Mouse (Mus musculus) midbrain, embryonic 11.5 days (tissue): ENCODE measurements around the gene 1700034J05Rik. TPM values are rescaled to one million over a fixed set of nuclear protein-coding genes. Genes with fewer than 3 reads are reported as not detected.

Experiments
- ATAC-seq: fragments of 200-750 bp; cut with Nextera tagmentation; 2 replicates; pipeline ENCODE4 v1.8.0; 2017; ENCODE audit warnings: moderate TSS enrichment, moderate library complexity; ENCODE audit not compliant: low FRiP score
- DNase-seq: peaks from one replicate; pipeline ENCODE4 v3.0.0; 2015; ENCODE audit warnings: low spot score; ENCODE audit errors: missing footprints
- H3K27ac ChIP-seq: fragments of 300-500 bp; sonication (generic); 2 replicates; pipeline ENCODE4 v1.5.1; 2014; ENCODE audit warnings: low read depth, low read length
- H3K27me3 ChIP-seq: fragments of 300-500 bp; sonication (generic); 2 replicates; pipeline ENCODE4 v1.6.1; 2014; ENCODE audit warnings: mild to moderate bottlenecking, low read length, moderate library complexity, mixed read lengths; ENCODE audit not compliant: control insufficient read depth, insufficient read depth
- H3K36me3 ChIP-seq: fragments of 300-500 bp; sonication (generic); 2 replicates; pipeline ENCODE4 v1.6.1; 2014; ENCODE audit warnings: mild to moderate bottlenecking, low read length, moderate library complexity, mixed read lengths; ENCODE audit not compliant: control insufficient read depth, insufficient read depth
- H3K4me1 ChIP-seq: fragments of 300-500 bp; sonication (generic); 2 replicates; pipeline ENCODE4 v1.6.1; 2014; ENCODE audit warnings: low read length; ENCODE audit not compliant: control insufficient read depth, insufficient read depth
- H3K4me2 ChIP-seq: fragments of 300-500 bp; sonication (generic); 2 replicates; pipeline ENCODE4 v1.6.1; 2014; ENCODE audit warnings: mild to moderate bottlenecking, moderate library complexity
- H3K4me3 ChIP-seq: fragments of 300-500 bp; sonication (generic); 2 replicates; pipeline ENCODE4 v1.5.1; 2014; ENCODE audit warnings: low read depth, low read length
- H3K9ac ChIP-seq: fragments of 300-500 bp; sonication (generic); 2 replicates; pipeline ENCODE4 v1.6.1; 2014; ENCODE audit warnings: low read length
- H3K9me3 ChIP-seq: fragments of 300-500 bp; sonication (generic); 2 replicates; pipeline ENCODE4 v1.6.1; 2016; ENCODE audit warnings: low read length; ENCODE audit not compliant: control insufficient read depth
- WGBS: fragments of 180-500 bp; shearing (Covaris S2); extraction: QIAGEN DNeasy Blood & Tissue Kit; methylation state at CpG from one replicate; pipeline ENCODE4 v1.1.7; 2014; 5-methylcytosine and 5-hydroxymethylcytosine counted together
- polyA plus RNA-seq: library from polyadenylated mRNA; unstranded; fragments of >200 nt; fragmentation: Nextera tagmentation; extraction: Ambion mirVana; gene quantifications from 2 replicates; pipeline ENCODE4 v1.2.1, GENCODE M21; 2014

The 1700034J05Rik gene
- polyA plus RNA-seq = 0.11 and 0.18 TPM in 2 replicates

- no peaks in the 10 kb centered on the region for H3K36me3 ChIP-seq
- ATAC-seq (no peak), DNase-seq (no peak)
- H3K9me3 ChIP-seq = no peaks in the 10 kb centered on the region
- H3K4me1 ChIP-seq = peaks cover 9% of the 10 kb centered on the region
- no peak within 1 kb of the TSS for H3K9ac ChIP-seq
- no peak within 1 kb of the TSS for H3K27ac ChIP-seq
- no peak within 1 kb of the TSS for H3K4me2 ChIP-seq
- WGBS = 82% methylated on average over 1 of the region's 1 CpGs
- no peak within 1 kb of the TSS for H3K4me3 ChIP-seq
- H3K27me3 ChIP-seq = no peaks in the 10 kb centered on the region
These were observed at the start of gene 1700034J05Rik for GRCm38 (mm10) chr6:146954258-146954657. TSS of gene 1700034J05Rik (minus strand) at chr6:146954422.

GRCm38 (mm10) chr6:146999755-147000154 lies 45.5 kb upstream of the 1700034J05Rik start:
- WGBS = 85% methylated on average over 2 of the region's 2 CpGs

GRCm38 (mm10) chr6:146999302-146999701 lies 45.1 kb upstream of the 1700034J05Rik start:
- Histone ChIP-seq H3K27ac (no peak overlapping the region), H3K9me3 (no peaks in the 10 kb centered on the region), H3K27me3 (no peaks in the 10 kb centered on the region), H3K9ac (no peak overlapping the region), H3K4me2 (no peak overlapping the region), H3K4me1 (no peaks in the 10 kb centered on the region), H3K36me3 (no peaks in the 10 kb centered on the region), H3K4me3 (no peak overlapping the region)
- ATAC-seq = no peak
- peak; percentile 39 for DNase-seq
- 89% methylated on average over 9 of the region's 9 CpGs for WGBS

More at GRCm38 (mm10) chr6:146999755-147000154, 45.5 kb upstream of the 1700034J05Rik start:
- Histone ChIP-seq H3K9ac (no peak overlapping the region), H3K4me2 (no peak overlapping the region), H3K9me3 (no peaks in the 10 kb centered on the region), H3K36me3 (no peaks in the 10 kb centered on the region), H3K4me1 (no peaks in the 10 kb centered on the region), H3K27ac (no peak overlapping the region), H3K4me3 (no peak overlapping the region), H3K27me3 (no peaks in the 10 kb centered on the region)
- no peak for ATAC-seq
- no peak for DNase-seq

- WGBS = 93% methylated on average over 4 of the region's 4 CpGs
- Histone ChIP-seq H3K4me3 (no peak overlapping the region), H3K27me3 (no peaks in the 10 kb centered on the region), H3K36me3 (no peaks in the 10 kb centered on the region), H3K4me1 (no peaks in the 10 kb centered on the region), H3K9me3 (no peaks in the 10 kb centered on the region), H3K4me2 (no peak overlapping the region), H3K27ac (no peak overlapping the region), H3K9ac (no peak overlapping the region)
- DNase-seq (peak; percentile 21), ATAC-seq (no peak)
These were observed 44.5 kb upstream of the 1700034J05Rik start for GRCm38 (mm10) chr6:146998710-146999109.

- WGBS = 88% methylated on average over 6 of the region's 6 CpGs
- Histone ChIP-seq H3K9ac (no peak overlapping the region), H3K36me3 (no peaks in the 10 kb centered on the region), H3K4me3 (no peak overlapping the region), H3K4me2 (no peak overlapping the region), H3K27me3 (no peaks in the 10 kb centered on the region), H3K27ac (no peak overlapping the region), H3K4me1 (no peaks in the 10 kb centered on the region), H3K9me3 (no peaks in the 10 kb centered on the region)
- DNase-seq (peak; percentile 78), ATAC-seq (no peak)
These were observed 42.8 kb upstream of the 1700034J05Rik start for GRCm38 (mm10) chr6:146997006-146997405.

- no peaks in the 10 kb centered on the region for H3K4me1 ChIP-seq
- H3K9me3 ChIP-seq = no peaks in the 10 kb centered on the region
- no peak overlapping the region for H3K4me2 ChIP-seq
- no peak overlapping the region for H3K4me3 ChIP-seq
- no peaks in the 10 kb centered on the region for H3K27me3 ChIP-seq
- H3K9ac ChIP-seq = no peak overlapping the region
- 88% methylated on average over 6 of the region's 6 CpGs for WGBS
- ATAC-seq = no peak
- no peak overlapping the region for H3K27ac ChIP-seq
- H3K36me3 ChIP-seq = no peaks in the 10 kb centered on the region
- DNase-seq = peak; percentile 81
These were observed 41.7 kb upstream of the 1700034J05Rik start for GRCm38 (mm10) chr6:146995878-146996277.

GRCm38 (mm10) chr6:146995391-146995790 lies 41.2 kb upstream of the 1700034J05Rik start:
- Histone ChIP-seq H3K4me3 (no peak overlapping the region), H3K4me2 (no peak overlapping the region), H3K9ac (no peak overlapping the region), H3K27me3 (no peaks in the 10 kb centered on the region), H3K27ac (no peak overlapping the region), H3K36me3 (no peaks in the 10 kb centered on the region), H3K9me3 (no peaks in the 10 kb centered on the region), H3K4me1 (no peaks in the 10 kb centered on the region)
- ATAC-seq (no peak; the same call in 1 of the 2 replicates), DNase-seq (peak; percentile 75)
- 70% methylated on average over 2 of the region's 2 CpGs for WGBS

GRCm38 (mm10) chr6:146994236-146994635 lies 40.0 kb upstream of the 1700034J05Rik start:
- Histone ChIP-seq H3K27ac (no peak overlapping the region), H3K4me3 (no peak overlapping the region), H3K4me1 (no peaks in the 10 kb centered on the region), H3K27me3 (no peaks in the 10 kb centered on the region), H3K4me2 (no peak overlapping the region), H3K36me3 (no peaks in the 10 kb centered on the region), H3K9me3 (no peaks in the 10 kb centered on the region), H3K9ac (no peak overlapping the region)
- 50% methylated on average over 5 of the region's 5 CpGs for WGBS
- DNase-seq (peak; percentile 91), ATAC-seq (no peak)

GRCm38 (mm10) chr6:146984569-146984968 lies 30.3 kb upstream of the 1700034J05Rik start:
- no peaks in the 10 kb centered on the region for H3K4me1 ChIP-seq
- 80% methylated on average over 3 of the region's 3 CpGs for WGBS
- no peak for DNase-seq
- H3K4me3 ChIP-seq = no peak overlapping the region
- no peak overlapping the region for H3K4me2 ChIP-seq
- ATAC-seq = no peak
- no peaks in the 10 kb centered on the region for H3K27me3 ChIP-seq
- H3K36me3 ChIP-seq = no peaks in the 10 kb centered on the region
- no peaks in the 10 kb centered on the region for H3K9me3 ChIP-seq
- no peak overlapping the region for H3K27ac ChIP-seq
- H3K9ac ChIP-seq = no peak overlapping the region
